Mouse (Mus musculus) ES-E14 (cell line): Measurements from ENCODE around the gene Wdr46.

Experiments
- CHD2 ChIP-seq: IDR thresholded peaks from 2 replicates; pipeline ENCODE4 v1.6.1; 2014; ENCODE audit warnings: mild to moderate bottlenecking, low read depth, low read length, inconsistent platforms
- HCFC1 ChIP-seq: IDR thresholded peaks from 2 replicates; pipeline ENCODE4 v1.6.1; 2012; ENCODE audit warnings: low read length, inconsistent platforms, borderline replicate concordance; ENCODE audit not compliant: insufficient read depth
- MAFK ChIP-seq: IDR thresholded peaks from 2 replicates; pipeline ENCODE4 v1.6.1; 2014; ENCODE audit warnings: mild to moderate bottlenecking, low read depth, low read length, inconsistent platforms; ENCODE audit not compliant: insufficient read depth
- ZC3H11A ChIP-seq: IDR thresholded peaks from 2 replicates; pipeline ENCODE4 v1.6.1; 2012; ENCODE audit warnings: low read depth, mild to moderate bottlenecking, inconsistent platforms, low read length, borderline replicate concordance

GRCm38 (mm10) chr17:33991788-33992664 lies 51.6 kb downstream of the Wdr46 start:
- no peak for TF ChIP-seq MAFK
- no peak for TF ChIP-seq HCFC1
- no peak for TF ChIP-seq CHD2
- TF ChIP-seq ZC3H11A, result no peak
